Comparison of ENCODE assay signal across 29 mouse cellular contexts in the genomic region with DNA sequence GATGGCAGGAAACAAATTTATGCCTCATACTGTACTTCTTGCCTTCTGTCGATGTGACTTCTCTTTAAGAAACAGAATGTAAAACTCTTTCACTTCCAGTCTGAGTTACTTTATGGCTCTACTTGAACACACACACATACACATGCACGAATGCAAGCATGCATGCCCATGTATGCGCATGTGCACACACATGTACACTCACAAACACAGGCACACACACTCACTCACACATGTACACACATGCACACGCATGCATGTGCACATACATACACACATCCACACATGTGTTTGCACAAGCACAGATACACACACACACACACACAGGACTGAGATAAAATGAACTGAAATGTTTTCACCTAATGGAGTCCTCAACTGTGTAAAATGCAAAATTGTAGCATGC.
"Had no signal": no experiment of that assay in that cellular context is flagged by ENCODE, and none has a peak within 500 bp of the region (broad histone marks: within the 10 kb centered on the region; RNA-seq: fewer than 3 reads in every experiment).

No protein-coding gene starts in this region.

- H3K27me3 ChIP-seq: limb, embryonic 12.5 days; limb, embryonic 13.5 days; limb, embryonic 15.5 days; liver, embryonic 12.5 days; liver, embryonic 13.5 days; liver, embryonic 15.5 days; lung, embryonic 15.5 days; midbrain, embryonic 15.5 days; neural tube, embryonic 12.5 days had no signal

- H3K36me3 ChIP-seq: midbrain, embryonic 15.5 days had no signal

- DNase-seq: left cerebral cortex, postnatal 4 days; liver; liver, embryonic 13.5 days; liver, postnatal 0 days; lung, adult 18-20 months; lung, adult 2 months; lung, embryonic 14.5 days; lung, postnatal 10 days; lung, postnatal 14 days; lung, postnatal 36 days; lung, postnatal 4 days; midbrain, embryonic 14.5 days had no signal

- ATAC-seq: liver, embryonic 12.5 days; lung, postnatal 0 days; midbrain, embryonic 13.5 days; midbrain, embryonic 15.5 days; midbrain, embryonic 16.5 days had no signal

- H3K4me3 ChIP-seq: left cerebral cortex, adult 2 months; limb, embryonic 10.5 days; limb, embryonic 12.5 days; limb, embryonic 13.5 days; limb, embryonic 15.5 days; liver, embryonic 12.5 days; liver, embryonic 13.5 days; liver, embryonic 15.5 days; lung, embryonic 15.5 days; midbrain, embryonic 10.5 days; midbrain, embryonic 12.5 days; midbrain, embryonic 13.5 days; midbrain, embryonic 15.5 days; neural tube, embryonic 12.5 days had no signal

- H3K4me2 ChIP-seq: limb, embryonic 12.5 days; limb, embryonic 13.5 days; limb, embryonic 15.5 days; liver, embryonic 11.5 days; liver, embryonic 12.5 days; liver, embryonic 13.5 days; liver, embryonic 15.5 days; lung, embryonic 14.5 days; lung, embryonic 15.5 days; midbrain, embryonic 11.5 days; midbrain, embryonic 12.5 days; midbrain, embryonic 13.5 days; midbrain, embryonic 15.5 days; neural tube, embryonic 12.5 days had no signal

- H3K4me1 ChIP-seq: limb, embryonic 10.5 days; limb, embryonic 13.5 days; limb, embryonic 15.5 days; liver, embryonic 12.5 days; liver, embryonic 13.5 days; lung, embryonic 15.5 days; midbrain, embryonic 10.5 days; midbrain, embryonic 12.5 days; midbrain, embryonic 15.5 days; neural tube, embryonic 12.5 days had no signal

- H3K9me3 ChIP-seq: limb, embryonic 10.5 days; limb, embryonic 12.5 days; limb, embryonic 13.5 days; limb, embryonic 15.5 days; liver, embryonic 12.5 days; liver, embryonic 13.5 days; liver, embryonic 15.5 days; lung, embryonic 15.5 days; midbrain, embryonic 10.5 days; midbrain, embryonic 12.5 days; midbrain, embryonic 13.5 days; midbrain, embryonic 15.5 days; neural tube, embryonic 12.5 days had no signal
